Mouse (Mus musculus): Measurements from ENCODE around the gene Gm21738.
"Not testable (repeated sequence)": the region's sequence is repeated elsewhere in the genome, so short reads cannot be mapped to it uniquely, and the experiment has no call there.

The Gm21738 gene

DNA sequence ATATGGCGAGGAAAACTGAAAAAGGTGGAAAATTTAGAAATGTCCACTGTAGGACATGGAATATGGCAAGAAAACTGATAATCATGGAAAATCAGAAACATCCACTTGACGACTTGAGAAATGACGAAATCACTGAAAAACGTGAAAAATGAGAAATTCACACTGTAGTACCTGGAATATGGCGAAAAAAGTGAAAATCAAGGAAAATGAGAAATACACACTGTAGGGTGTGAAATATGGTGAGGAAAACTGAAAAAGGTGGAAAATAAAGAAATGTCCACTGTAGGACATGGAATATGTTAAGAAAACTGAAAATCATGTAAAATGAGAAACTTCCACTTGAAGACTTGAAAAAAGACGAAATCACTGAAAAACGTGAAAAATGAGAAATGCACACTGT, at the start of gene Gm21738:
Gm21738 (minus strand) TSS at position 101 of the 400 bp plus-strand sequence.
- not testable (repeated sequence) for DNase-seq (ENCODE audit: low spot score)

DNA sequence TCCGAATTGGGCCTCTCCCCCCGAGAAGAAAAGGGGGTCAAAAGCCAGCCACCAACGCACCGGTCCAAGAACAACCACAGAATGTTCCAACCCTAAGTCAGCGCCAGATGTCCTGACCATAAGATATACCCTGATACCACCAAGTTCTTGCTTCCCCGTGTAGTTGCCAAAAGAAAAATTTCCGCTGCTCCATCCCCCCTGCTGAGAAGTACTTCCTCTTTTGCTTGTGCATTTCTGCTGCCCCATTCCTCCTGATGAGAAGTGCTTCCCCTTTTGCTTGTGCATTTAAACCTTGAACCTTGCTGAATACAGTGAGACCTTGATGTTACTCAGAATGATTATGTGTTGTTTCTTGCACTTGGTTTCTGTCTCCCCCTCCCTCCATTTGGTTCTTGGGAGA, 35.0 kb downstream of the Gm21738 start:
- DNase-seq (ENCODE audit: low spot score) = not testable (repeated sequence)
